Mouse (Mus musculus): ENCODE results near the gene Elk3. TPM values are rescaled to one million over a fixed set of nuclear protein-coding genes. Genes with fewer than 3 reads are reported as not detected.
"Not testable (repeated sequence)": the region's sequence is repeated elsewhere in the genome, so short reads cannot be mapped to it uniquely, and the experiment has no call there.

The Elk3 gene
- total RNA-seq (2021) = 100 to 1,000 TPM; 102 to 103 TPM

DNA sequence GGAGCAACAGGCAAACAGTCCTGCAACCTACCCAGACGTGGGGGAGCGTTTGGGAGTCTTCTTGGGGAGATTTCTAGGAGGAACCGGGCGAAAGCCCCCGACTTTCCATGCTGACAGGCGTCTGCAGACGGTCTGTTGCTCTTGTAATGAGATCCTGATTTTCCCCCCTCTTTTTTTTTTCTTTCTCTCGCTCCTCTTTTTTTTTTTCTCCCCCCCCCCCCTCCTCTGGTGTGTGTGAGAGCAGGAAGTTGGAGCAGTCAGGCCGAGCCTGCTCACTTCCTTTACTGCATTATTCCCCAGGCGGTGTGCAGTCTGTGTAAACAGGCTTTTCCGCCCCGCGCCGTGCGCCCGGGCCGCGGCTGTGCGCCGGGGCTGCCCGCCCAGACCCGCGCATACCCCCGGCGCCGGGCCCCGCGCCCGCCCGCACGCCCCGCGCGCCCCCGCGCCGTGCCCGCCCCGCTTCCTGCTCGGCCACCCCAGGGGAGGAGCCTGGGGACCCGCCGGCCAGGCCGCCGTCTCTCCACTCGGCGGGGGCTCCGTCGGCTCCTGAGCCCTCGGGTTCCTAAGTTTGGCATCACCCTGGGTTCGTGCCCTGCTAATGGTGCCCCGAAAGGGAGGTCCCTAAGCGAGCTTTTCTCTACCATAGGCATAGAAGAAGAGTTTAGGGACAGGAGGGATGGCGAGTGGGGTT lies at the start of gene Elk3:
TSS of gene Elk3 (minus strand) at position 415 of the 691 bp plus-strand sequence.
- peak; percentile 72 for DNase-seq

DNA sequence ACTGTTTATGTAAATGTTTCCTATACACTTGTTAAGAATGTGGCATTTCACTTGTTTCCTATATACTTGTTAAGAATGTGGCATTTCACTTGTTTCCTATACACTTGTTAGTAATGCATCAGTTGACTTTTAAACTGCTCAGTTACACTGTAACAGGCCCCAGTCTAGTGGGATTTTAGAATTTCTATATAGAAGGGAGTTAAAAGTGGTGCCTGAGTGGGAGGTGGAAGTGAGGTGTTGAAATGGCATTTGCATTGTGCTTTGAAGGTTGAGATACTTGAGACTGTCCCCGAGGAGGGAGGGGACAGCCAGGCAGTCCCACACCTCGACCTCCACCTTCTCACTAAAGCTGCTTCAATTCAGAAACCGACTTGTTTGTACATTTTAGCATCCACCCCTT lies 49.7 kb upstream of the Elk3 start:
- no peak for DNase-seq

DNA sequence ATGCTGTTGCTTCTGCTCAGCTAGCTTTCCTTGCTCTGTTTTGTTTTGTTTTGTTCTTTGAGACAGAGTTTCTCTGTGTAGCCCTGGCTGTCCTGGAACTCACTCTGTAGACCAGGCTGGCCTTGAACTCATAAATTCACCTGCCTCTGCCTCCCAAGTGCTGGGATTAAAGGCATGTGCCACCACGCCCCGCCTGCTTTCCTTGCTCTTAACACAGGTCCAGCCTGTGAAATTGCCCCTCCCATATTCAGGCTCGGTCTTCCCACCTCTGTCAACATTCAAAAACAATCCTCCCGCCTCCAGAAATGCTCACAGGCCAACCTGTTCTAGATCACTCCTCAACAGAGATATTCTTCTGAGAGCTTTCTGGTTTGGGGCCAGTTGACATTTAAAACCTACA lies 49.3 kb upstream of the Elk3 start:
- DNase-seq = not testable (repeated sequence)

DNA sequence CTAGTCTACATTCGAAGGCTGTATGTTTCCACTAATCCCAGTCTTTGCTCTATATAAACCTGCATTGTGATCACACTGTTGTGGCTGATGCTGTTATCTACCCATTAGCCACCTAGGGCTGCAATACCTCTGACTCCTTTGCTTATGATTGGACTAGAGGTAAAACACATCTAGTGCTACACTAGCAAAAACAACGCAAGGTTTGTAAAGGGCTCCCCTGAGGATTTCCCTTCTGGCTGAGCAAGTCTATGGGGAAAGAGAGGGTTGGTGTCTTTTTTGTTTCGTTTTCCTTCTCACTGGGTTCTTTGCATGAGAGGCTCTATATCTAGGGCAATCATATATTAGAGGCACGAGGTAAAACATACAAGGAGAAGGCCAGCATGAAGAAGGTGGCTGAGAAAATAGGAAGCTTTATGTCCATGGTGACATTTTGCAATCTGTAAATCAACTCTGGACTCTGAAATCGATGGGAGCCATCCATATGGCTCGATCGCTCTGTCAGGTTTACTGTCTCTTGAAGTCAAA lies 48.5 kb upstream of the Elk3 start:
- DNase-seq = no peak

DNA sequence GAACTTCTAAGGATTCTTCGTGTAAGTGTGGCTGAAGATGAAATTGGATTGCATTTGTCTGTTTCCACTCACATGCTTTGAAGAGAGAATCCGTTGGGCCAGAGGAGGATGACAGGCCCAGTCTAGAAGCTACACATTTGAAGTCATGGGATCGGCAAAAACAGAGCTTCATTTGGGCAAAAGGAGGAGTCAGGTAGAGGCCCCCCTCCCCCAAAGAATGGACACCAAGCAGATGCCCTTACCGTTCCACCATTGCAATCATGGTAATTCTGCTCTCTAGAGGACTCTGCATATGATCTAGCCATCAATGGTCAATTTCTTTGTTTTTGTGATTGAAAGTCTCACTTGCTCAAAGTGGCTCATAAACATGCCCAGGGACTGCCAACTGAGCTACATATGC lies 47.9 kb upstream of the Elk3 start:
- DNase-seq = no peak

DNA sequence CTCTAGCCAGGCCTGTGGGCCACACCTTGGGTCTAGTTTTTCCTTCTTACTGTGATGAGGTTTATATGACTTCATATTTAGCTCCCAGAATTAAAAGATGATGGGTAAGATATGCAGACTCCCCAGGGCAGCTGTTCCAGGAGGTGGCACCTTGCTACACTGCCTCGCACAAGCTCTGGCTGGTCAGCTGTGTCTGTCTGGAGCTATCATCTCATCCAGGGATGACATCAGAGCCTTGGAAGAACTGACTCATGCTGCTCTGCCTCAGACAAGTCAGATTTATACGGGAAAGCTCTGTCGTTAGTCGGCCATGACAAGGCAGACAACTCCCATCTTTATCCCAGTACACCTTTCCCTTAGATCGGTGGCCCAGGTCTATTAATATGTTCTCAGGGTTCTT lies 46.2 kb upstream of the Elk3 start:
- DNase-seq = no peak

DNA sequence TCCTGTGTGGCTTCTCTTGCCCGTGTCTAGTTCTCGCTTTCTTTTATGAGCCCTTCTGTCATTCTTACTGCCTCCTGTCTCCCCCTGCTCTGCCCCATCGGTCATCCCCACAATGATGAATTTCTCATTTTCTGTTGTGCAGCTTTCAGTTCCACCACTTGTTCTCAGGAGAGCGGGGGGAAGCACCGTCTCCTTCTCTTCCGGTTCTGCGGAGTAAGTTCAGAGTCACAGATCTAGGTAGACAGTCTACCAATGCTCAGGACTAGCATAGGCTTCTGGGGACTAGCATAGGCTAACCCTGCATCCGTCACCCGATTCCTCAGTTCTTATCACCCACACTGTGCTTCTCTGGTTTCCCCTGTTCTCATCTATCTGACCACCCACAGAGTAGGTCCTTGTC lies 45.2 kb upstream of the Elk3 start:
- no peak for DNase-seq

DNA sequence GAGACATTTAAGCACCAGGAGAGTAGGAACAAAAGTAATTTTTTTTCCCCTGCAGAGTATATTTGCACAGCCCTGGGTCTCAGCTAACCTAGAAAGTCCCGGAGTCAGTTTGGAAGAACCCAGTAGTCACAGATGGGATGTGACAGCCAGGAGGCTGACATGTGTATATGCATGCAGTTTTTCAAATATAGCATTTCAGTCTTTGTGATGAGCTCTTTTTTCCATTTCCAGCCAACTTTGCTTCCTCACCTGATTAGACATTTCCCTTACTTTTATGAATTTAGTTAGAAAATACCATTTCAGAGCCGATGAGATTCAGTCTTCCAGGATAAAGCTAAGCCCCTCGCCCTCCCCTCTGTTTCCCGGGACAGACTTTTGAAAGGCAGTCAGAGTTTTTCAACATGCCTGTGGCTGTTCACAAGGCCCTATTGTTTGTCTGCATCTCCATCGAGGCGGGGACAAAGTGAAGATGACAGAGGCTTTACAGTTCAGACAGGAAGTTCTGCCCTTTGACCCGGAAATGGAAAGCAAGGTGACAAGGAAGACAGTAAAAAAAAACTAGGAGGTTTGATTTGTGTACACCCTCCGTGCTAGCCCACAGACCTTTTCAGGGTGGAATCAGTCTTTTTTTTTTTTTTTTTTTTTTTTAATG lies 44.5 kb upstream of the Elk3 start:
- peak; percentile 20 for DNase-seq

DNA sequence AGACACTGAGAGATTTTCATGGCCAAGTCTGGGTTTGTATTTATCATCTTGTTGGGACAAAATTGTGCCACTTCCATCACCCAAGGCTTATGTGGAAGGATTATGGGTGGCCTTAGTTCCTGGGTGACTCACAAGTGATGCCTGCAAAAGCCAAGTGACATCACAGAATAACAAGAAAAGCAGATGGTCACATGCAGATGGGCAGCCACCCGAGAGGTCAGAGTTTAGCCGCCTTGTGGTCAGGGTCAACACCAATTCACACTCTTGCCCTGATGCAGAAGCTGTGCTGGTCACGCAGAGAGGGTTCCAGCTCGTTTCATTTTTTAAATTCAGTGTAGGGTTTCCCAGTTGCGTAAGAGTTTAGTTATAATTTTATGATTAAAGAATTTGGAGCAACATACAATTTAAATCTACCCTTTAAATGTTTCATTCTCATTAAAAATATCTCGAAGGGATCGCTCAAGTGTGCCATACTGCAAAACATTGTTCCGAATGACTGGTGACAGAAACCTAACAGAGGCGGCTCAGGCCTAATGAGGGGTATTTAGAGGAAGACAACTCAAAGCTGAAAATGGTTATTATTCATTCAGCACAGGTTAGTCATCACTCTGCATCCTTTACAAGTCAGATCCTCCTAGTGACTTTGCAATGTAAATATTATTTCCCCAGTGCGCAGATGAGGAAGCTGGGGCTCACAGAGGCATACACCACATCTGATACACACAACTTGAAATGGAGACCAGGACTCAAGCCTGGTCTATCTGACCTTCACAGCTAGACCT lies 42.8 kb upstream of the Elk3 start:
- no peak for DNase-seq

DNA sequence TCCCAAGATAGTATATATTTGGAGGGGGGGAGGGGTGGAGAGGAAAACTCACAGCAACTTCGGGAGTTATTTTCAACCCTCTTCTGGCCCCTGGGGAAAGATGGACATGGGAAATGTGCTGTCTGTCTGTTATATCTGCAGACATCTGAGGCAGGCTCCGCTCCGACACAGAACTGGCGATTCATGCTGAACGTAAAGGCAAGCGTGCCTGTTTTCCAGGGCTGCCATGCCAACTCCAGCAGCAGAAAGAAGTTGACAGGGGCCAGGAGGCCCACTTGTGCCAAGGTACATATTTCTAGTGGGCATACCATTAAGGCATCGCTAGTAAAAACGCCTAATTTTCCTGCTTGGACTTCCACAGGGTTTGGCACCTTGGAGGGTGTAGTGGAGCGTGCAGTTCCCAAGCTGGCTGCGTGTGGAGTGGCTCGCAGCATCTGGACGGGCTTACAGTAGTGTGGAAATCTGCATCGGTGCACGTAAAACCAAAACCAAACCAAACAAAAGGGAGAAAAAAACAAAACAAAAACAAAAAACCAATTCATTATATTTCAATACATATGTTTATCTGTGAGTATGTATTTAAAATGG lies 37.1 kb upstream of the Elk3 start:
- no peak for DNase-seq

DNA sequence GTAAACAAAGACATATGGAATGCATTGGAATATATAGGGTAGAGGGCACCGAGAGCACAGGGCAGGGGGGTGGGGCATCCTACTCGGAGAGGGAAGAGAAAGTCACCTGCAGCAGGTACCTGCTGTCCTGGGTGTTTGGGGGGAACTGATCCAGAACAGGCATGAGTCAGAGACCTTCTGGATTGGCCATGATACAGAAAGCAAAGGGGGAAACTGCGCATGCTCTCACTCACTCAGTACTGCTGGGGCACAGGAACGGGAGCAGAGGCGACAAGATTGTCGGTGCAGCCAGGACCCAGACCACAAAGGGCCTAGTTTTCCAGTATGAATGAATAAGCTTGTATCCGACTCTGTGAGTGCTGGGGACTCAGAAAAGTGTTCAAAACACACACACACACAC lies 36.5 kb upstream of the Elk3 start:
- DNase-seq = no peak

DNA sequence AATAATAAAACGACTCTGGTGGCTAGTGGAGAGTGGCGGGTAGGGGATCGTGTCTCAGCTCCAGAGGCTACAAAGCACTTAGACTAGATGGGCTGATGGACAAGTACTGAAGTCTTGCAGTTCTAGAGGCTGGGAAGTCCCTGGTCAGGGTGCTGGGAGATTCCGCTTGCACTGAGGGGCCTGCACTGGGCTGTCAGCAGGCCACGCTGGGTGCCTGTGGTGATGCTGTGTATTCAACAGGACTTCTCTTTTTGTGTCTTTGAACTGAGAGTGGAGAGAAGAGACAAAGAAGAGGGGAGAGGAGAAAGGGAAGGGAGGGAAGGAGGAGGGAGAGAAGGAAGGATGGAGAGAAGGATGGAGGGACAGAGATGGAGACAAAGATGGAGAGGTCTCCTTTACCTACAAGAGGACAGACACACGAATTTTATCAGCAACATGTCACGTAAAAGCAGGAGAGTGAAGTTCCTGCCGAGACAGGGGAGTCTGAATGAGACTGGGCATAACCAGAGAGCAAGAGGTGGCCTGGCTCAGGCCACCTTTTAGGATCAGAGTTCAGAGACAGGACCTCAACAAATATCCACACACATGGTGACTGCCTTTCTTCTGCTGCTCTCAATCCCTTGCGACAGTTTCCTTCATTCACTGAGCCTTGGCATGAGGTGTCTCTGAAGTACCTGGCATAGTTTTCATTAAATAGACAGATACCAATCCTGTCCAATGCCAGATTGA lies 35.4 kb upstream of the Elk3 start:
- DNase-seq = no peak

DNA sequence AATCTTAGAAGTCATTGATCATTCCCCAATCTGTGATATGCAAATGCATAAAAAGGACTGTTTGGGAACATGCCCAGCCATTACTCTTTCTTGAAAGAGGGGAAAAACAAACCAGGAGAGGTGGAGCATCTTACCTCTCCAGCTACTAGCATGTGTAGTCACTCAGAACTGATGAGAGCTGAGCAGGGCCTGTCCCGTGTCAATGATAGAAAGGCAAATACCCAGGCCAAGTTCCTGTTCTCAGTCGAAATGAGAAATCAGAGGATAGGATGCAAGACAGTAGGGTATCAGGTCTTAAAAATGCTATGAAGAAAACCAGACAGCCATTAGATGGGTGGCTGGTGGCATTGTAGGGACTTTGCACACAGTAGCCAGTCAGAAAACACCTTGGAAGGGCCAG lies 34.6 kb upstream of the Elk3 start:
- no peak for DNase-seq

DNA sequence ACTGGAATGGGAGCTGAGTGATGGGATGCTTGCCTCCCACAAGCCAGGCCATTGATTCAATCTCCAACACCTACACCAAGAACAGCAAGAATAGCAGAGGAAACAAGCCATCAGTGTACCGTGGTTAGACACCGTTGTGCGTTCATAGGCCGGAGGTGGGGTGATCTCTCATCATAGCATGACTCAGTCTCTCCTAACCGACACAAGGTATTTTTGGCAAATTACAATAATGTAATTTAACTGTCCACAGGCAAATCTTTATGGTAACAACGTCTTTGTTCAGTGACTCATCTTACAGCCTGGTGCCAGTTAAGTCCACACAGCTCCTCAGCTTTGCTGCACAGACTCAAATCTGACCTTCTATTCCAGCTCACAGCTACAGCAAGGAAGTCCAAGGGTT lies 32.5 kb upstream of the Elk3 start:
- DNase-seq = no peak

DNA sequence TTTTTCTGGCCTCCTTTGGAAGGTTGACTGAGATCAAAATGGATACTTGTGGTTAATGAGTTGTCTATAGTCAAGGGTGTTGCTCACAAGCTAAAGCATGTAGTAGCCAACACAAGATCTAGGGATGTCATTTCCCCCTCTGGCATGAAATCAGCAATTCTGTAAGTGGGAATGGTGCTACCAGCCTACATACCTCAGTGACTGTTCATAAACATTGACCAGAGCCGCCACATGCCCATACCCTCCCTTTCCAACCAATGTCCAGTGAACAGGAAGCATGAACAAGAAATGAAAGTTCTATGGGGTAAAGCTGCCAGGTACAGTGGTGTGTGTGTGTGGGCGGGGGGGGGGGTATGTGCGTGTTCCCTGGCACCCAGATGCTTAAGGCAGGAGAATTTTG lies 32.1 kb upstream of the Elk3 start:
- DNase-seq = no peak

DNA sequence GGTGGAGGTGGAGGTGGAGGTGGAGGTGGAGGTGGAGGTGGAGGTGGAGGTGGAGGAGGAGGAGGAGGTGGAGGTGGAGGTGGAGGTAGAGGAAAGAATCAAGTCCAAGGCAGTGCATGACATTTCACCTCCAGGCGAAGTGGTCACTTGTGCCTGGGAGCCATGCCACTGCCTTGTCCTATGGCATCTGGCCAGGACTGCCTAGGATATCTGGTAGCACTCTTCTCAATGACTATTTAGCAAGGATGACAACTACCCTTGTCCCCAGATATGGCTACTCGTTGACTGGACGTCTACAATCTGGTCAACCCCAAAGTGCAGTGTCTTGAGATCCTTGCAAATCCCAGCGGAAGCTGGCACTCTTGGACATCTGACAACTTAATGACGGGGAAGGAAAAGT lies 27.6 kb upstream of the Elk3 start:
- peak; percentile 32 for DNase-seq

DNA sequence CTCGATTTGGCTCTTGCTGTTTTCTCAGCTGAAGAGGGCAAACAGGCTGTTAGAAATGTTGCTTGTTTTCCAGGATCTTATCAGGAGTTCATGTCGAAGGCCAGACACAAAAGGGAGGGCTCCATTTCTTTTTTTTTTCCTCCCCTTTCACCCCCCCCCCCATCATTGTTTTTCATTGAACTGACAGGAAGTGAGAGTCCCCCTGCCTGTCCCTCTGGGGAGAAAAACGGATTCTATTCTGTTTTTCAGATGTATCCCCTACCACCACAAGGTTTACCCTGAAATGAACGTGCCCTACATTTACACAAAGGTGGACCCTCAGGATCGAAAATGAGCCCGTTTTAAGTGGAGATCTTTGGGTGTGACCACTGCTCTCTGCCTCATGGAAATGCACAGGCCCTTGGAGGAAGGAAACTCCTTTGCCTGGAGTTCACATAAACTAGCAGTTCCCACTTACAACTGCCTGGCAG lies 25.6 kb upstream of the Elk3 start:
- peak; percentile 26 for DNase-seq

DNA sequence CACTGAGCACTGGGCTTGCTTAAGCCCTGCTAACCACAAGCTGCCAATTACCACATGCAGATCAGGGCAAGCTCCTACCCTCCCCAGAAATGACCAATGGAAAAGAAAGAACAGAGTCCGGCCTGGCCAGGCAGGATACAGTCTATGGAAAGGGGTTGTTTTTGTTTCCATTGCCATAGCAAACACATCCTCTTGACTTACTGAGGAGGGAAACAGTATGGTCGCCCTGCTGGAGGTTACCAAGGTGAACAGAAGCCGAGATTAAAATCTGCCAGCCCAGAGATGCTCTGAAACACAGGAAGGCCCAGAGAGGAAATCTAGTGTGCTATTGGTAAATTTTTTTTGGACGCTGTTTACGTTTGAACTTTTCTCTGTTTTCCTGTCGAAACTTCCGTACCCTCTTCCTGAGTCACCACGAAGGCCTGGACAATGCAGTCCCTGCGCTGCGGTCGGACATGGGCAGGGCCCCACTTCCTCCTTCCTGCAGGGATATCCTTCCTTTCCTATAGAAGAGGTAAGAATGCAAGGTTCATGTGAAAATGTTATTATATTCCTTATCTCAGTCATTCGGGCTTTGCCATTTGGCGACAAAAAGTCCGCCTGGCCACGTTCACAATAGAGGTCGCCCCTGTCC lies 25.0 kb upstream of the Elk3 start:
- peak; percentile 66 for DNase-seq

DNA sequence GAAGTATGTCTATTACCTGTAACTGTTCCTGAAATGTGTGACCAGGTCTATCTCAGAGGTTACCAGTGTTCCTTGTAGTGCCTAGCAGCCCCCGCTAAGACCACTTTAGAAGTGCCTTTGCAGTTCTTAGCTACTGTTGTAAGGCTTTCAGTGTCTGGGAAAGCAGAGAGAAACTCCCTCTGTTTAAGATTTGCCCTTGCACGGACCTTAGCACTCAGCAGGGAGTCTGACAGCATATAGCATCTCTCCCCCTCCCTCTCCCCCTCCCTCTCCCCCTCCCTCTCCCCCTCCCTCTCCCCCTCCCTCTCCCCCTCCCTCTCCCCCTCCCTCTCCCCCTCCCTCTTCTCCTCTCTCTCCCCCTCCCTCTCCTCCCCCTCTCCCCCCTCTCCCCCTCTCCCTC lies 24.1 kb upstream of the Elk3 start:
- DNase-seq = no peak

DNA sequence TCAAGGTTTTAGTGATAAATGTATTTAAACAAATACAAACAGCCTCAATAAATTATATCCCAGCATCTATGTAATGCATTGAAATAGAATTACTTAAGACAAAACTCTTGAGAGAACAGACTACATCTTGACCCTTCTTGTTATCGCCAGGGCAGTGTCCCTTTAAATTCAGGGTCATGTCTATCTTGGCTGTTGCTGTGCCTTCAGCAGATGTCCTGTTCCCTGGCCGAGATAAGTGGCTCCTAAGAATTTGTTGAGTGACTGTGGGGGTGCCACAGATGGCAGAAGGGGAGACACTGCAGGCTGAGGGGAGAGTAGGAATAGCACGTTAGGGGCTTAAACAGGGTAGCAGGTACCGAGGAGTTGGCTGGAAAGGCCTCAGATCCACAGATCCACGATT lies 22.3 kb upstream of the Elk3 start:
- no peak for DNase-seq

DNA sequence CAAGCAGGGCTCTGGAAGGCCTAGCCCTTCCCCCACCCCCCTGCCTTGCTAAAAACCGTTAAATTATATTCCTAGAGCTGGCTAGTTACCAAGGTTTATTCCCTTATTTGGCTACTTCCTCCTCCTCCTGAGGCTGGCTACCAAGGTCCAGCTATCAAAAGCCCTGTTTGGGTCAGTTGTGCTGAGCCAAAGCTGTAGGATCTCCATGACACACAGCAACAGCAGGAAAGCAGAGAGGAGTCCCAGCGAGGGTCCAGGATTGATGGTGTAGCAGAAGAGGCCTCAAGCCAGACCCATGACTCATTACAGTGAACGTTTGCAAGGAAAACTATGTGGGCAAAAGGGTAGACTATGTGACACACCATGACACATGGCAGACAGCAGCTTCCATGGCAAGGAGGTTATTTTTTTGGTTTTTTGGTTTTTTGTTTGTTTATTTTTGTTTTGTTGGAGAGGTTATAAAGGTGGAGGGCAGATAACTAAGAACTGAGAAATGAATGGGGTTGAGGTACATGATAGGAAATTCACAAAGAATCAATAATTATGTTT lies 21.4 kb upstream of the Elk3 start:
- no peak for DNase-seq

All from heart, postnatal 4 days (tissue).